Mouse (Mus musculus) erythroblast, embryonic 14.5 days (primary cell): ENCODE data around the gene Slc15a2.

Experiments used
- GATA1 ChIP-seq: IDR thresholded peaks from 2 replicates; pipeline ENCODE4 v1.6.1; 2012; ENCODE audit warnings: low read length, inconsistent platforms, mixed read lengths
- TAL1 ChIP-seq: IDR thresholded peaks from 3 replicates; pipeline ENCODE4 v1.6.1; 2012; ENCODE audit warnings: low read length, inconsistent platforms, mixed read lengths

- TF ChIP-seq GATA1 (no peak), TAL1 (no peak)
These were observed 10.2 kb upstream of the Slc15a2 start for GRCm38 (mm10) chr16:36794976-36795375.
